Mouse (Mus musculus) left cerebral cortex, adult 8-10 months (tissue): Measurements from ENCODE around the gene Hlcs. TPM values are rescaled to one million over a fixed set of nuclear protein-coding genes. Genes with fewer than 3 reads are reported as not detected.

ENCODE experiments used
- DNase-seq, 2 experiments: peaks; one replicate each; pipeline ENCODE4 v3.0.0; 2022; ENCODE audit warnings: low spot score in 2 of 2
- microRNA-seq, 2 experiments: library from miRNA; unstranded; fragments of <30 nt; microRNA quantifications; one replicate each; pipeline ENCODE4 v1.2.0; 2022
- total RNA-seq, 4 experiments: library from RNA; stranded (reverse); gene quantifications; 2 replicates each; pipeline ENCODE4 v1.2.4; 2022

The Hlcs gene
- total RNA-seq, 4 experiments from 2014 or later: 18.8 to 22.9 (median 21.6) TPM

DNA sequence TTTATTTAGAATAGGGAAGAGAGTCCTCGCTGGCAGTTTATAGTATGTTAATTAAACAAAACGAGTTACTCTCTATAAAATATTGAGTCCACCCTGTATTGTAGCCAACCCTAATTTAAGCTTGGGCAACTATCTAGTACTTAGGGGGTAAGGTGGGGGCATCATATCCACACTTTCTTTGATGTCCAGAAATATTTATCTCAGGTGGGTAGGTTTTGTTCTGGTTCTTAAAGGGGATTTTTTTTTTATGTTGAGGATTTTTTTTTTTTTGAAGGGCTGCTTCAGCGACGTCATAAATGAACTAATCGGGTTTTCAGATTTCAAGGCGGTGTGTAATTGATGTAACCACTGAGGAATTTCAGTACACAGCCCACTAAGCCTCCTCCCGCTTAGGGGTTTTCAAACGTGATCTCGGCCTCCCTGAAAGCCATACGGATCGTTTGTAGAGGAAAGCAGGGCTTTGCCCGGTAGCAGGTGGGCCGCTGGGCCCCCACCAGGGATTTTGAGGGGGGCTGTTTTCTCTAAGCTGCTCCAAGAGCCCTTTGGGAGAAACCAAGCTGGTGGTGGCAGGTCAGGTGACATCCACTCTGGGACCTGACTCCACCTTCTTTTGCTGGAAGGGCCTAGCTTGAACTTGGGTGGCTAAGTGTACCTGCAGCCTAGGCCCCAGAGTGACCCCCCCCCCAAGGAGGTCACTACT, 233.4 kb downstream of the Hlcs start:
- DNase-seq: no peak

DNA sequence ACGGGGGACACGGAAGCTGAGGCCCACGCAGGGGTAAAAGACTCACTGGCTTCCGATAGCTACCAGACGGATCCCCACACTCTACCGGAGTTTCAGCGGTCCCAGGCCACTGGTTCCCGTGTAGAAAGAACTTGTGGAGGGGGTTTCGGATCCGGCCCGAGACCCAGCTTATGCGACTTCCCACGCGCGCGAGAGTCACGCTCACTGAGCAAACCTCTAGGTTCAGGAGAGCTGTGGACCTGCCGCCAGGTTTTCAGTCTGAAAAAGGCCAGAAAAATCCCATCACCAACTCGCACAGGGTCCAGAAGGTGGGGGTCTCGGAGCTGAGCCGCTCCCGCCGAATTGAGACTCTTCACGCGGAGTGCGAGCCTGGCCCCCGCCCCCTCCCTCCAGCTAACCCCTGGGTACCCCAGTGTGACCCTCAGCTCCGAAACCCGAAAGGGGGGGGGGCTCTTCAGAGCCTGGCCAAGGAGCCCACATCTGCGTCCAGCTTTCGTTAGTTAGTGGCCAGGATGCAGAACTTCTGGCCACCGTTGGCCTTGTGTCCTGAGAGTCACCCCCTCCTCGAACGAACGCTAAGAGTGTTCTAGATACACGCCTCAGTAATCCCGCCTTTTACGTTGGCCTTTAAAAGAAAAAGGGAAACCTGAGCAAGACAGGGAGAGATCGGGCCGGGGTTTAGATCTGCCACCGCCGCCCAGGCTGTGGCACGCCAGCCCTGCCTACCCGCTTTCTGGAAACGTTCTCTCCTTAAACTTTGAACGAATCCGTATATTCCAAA, 234.1 kb downstream of the Hlcs start:
- DNase-seq: no peak

Small RNA genes within 50 kb of the gene (microRNA-seq; reads per million reads assigned to microRNA genes)
- gene Gm23062: 0 reads per million in 2 experiments

Other genes with a start within 250 kb of the Hlcs start
- gene Sim2, start 228.6 kb downstream of the Hlcs start, total RNA-seq: under 1 TPM in 2 of 4 experiments, not detected in 2; 0.09 to 0.25 TPM
- gene Ripply3, start 14.8 kb upstream of the Hlcs start, total RNA-seq: under 1 TPM in 2 of 4 experiments, not detected in 2; 0.21 to 0.23 TPM
- gene Ttc3, start 57.0 kb upstream of the Hlcs start, total RNA-seq: 100 to 1,000 TPM; 777 to 872 (median 832) TPM
- gene Pigp, start 58.3 kb upstream of the Hlcs start, total RNA-seq: 10 to 100 TPM; 43.9 to 49.4 (median 46.0) TPM
- 10 to 100 TPM; 32.4 to 44.2 (median 39.2) TPM for gene Vps26c, start 213.3 kb upstream of the Hlcs start, total RNA-seq